Mouse (Mus musculus) yolk sac, embryonic 10.5 days (tissue): ENCODE data around the gene Enpp4.

Experiments
- DNase-seq: peaks from one replicate; pipeline ENCODE4 v3.0.0-alpha.2; 2017; ENCODE audit warnings: low spot score

Gene Enpp4

GRCm38 (mm10) chr17:44091512-44091911, 14.1 kb downstream of the Enpp4 start:
- no peak for DNase-seq

GRCm38 (mm10) chr17:44090916-44091315, 14.7 kb downstream of the Enpp4 start:
- DNase-seq, result no peak

- no peak for DNase-seq
These were observed 17.4 kb downstream of the Enpp4 start for GRCm38 (mm10) chr17:44088226-44088625.

GRCm38 (mm10) chr17:44083156-44083555, 22.5 kb downstream of the Enpp4 start:
- no peak for DNase-seq

- peak; percentile 83 for DNase-seq
These were observed 26.8 kb downstream of the Enpp4 start, which contains the start of gene Enpp5 for GRCm38 (mm10) chr17:44078631-44079350. Gene Enpp5, plus strand, starts transcription at chr17:44078813.

- DNase-seq, result no peak
These were observed 27.8 kb downstream of the Enpp4 start for GRCm38 (mm10) chr17:44077843-44078160.

GRCm38 (mm10) chr17:44077146-44077842, 28.3 kb downstream of the Enpp4 start:
- DNase-seq, result no peak

GRCm38 (mm10) chr17:44076051-44076680, 29.4 kb downstream of the Enpp4 start:
- DNase-seq, result no peak

- DNase-seq, result no peak
These were observed 30.0 kb downstream of the Enpp4 start for GRCm38 (mm10) chr17:44075601-44076000.

GRCm38 (mm10) chr17:44071680-44072079, 33.9 kb downstream of the Enpp4 start:
- DNase-seq, result no peak

GRCm38 (mm10) chr17:44068876-44069275, 36.7 kb downstream of the Enpp4 start:
- no peak for DNase-seq

GRCm38 (mm10) chr17:44061289-44061890, 44.2 kb downstream of the Enpp4 start:
- DNase-seq, result no peak

GRCm38 (mm10) chr17:44060781-44061180, 44.8 kb downstream of the Enpp4 start:
- DNase-seq, result no peak

GRCm38 (mm10) chr17:44058145-44058544, 47.5 kb downstream of the Enpp4 start:
- DNase-seq, result no peak

- DNase-seq, result peak; percentile 26
These were observed 48.5 kb downstream of the Enpp4 start for GRCm38 (mm10) chr17:44057123-44057522.

GRCm38 (mm10) chr17:44053427-44053826, 52.2 kb downstream of the Enpp4 start:
- no peak for DNase-seq
